Mouse (Mus musculus) urinary bladder, postnatal 25 days (tissue): ENCODE data around the gene Med11.
"Not testable (repeated sequence)": the region's sequence is repeated elsewhere in the genome, so short reads cannot be mapped to it uniquely, and the experiment has no call there.

ENCODE experiments used
- DNase-seq: peaks from one replicate; pipeline ENCODE4 v3.0.0; 2022; ENCODE audit warnings: low spot score

The Med11 gene

DNA sequence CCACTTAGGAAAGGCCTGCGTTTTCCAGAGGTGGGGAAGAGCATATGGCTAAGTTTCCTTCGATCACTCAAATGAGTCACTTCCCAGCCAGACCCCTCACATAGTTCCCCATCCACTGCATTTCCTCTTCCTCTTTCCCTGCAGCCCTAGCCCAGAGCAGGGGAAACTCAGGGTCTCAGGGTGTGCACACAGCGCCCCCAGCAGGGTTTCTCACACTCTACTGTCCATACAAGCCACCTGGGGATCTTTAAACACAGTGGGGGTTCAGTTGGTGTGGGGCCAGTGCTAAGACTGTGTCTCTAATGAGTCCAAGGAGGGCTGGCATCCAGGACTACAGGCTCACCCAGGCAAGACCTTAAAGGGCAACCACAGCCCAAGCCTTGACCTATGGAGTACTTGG lies 5.0 kb upstream of the Med11 start:
- DNase-seq = no peak

GRCm38 (mm10) chr11:70447373-70447772 lies 4.3 kb upstream of the Med11 start:
- no peak for DNase-seq

DNA sequence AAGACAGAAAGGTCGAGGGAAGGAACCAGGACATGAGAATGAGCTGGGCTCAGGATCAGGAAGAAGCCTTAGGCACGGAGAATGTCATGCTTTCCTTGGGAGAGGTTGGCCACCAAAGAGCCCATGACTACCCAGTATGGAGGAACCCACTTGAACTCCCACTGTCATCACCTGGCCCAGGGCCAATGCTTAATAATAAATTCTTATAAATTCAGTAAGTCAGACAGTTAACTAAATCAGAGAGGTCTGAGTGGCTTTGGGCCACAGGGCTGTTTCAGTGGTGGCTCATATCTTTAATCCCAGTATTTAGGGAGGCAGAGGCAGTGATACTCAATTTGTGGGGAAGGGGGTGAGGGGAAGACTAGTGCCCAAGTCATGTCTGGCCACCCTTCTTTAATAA lies 793 bp upstream of the Med11 start:
- no peak for DNase-seq

DNA sequence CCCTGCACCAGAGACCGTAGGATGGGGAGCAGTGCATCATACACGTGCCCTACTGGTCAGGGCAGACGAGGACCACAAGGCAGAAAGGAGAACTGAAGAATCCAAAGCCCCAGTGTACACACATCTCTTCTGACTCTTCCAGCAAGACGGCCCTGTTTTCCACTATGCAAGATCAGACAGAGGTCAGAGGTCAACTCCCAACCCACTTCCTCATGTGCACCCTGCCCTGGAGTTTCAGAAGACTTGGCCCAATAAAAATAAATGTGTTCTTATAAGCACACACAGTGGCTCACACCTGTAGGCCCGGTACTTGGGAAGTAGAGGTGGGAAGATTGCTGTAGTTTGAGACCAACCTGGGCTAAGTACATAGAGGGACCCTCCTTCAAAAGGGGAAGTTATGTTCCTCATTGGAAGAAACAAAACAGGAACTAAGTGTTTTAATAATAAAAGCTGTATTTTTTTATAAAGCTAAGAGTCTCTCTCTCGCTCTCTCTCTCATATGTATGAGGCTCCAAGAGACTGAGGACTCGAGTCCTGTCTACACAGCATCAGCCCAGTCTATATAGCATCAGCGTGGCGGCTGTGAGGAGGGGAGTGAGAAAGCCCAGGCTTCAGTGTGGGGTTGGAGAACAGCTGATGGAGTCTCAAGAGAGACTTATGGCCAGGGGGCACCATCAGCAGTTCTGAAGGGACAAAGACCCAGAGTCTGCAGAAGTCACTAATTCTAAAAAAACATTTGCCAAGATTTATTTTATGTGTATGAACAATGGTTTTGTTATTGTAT lies 1.7 kb downstream of the Med11 start:
- no peak for DNase-seq

- no peak for DNase-seq
Measured at GRCm38 (mm10) chr11:70458688-70459600, 7.2 kb downstream of the Med11 start, which contains the start of gene Zmynd15. Gene Zmynd15, plus strand, starts transcription at chr11:70459433.

DNA sequence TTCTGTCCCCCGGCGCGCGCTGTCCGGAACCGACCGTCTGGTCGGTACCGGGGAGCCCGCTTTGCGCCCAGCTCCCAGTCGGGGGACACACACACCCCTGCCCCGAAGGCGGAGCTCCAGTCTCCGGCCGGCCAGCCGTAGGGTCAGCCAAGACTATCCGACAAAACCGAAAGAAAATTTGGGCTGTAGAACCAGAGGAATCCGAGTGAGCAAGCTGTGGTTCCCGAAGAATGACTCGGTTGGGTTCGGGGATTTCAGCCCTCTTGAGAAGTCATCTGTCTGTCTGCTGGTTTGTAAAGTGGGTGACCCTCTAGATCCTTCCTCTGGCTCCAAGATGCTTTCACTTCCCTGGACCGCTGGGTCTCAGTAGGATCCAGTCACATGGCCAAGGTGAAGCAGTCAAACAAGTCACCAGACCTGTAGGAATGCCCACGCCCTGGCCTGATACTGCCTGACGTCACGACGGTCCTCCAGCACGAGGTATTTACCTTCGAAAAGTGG lies 7.9 kb downstream of the Med11 start, which contains the start of gene Cxcl16:
Gene Cxcl16 (minus strand): TSS at position 384 of the 501 bp plus-strand sequence.
- peak; percentile 44 for DNase-seq

DNA sequence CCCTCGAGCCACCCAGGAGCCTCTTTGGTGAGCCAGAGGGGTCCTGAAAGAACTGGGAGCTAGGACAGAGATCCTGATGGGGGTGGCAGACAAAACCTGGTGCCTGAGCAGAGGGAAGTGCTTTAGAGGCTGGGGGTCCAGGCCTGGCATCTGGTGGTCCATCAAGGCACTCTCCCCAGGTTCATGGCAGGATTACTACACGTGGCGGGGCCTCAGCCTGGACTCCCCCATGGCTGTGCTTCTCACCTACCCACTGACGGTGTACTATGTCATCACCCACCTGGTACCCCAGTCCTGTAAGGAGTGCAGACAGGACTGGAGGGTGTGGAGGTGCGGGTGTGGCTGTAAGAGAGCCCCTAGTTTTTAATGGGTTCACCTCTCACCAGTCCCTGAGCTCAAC lies 12.3 kb downstream of the Med11 start:
- DNase-seq = no peak

- DNase-seq = no peak
Measured at GRCm38 (mm10) chr11:70465211-70465610, 13.5 kb downstream of the Med11 start.

DNA sequence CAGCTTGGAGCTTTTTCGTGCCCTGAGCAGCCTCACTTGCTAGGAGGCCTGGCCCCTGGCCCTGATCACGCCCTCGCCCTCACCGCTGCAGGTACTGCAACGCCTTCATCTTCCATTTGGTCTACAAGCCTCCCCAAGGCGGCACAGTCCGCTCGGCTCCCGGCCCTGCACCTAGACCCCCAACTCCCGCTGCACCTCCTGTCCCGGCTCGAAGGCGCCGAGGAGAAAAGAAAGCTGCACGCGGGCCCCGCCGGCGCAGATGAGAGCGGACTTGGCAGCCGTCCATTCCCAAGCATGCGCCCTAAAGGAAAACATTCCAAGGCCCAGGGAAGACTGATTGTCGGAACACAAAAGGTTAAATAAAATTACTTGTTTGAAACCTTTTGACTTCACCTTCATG lies 14.1 kb downstream of the Med11 start:
- no peak for DNase-seq

GRCm38 (mm10) chr11:70467902-70468619 lies 16.3 kb downstream of the Med11 start:
- no peak for DNase-seq

GRCm38 (mm10) chr11:70469764-70470163 lies 18.0 kb downstream of the Med11 start:
- no peak for DNase-seq

GRCm38 (mm10) chr11:70472716-70473115 lies 21.0 kb downstream of the Med11 start:
- DNase-seq = no peak

DNA sequence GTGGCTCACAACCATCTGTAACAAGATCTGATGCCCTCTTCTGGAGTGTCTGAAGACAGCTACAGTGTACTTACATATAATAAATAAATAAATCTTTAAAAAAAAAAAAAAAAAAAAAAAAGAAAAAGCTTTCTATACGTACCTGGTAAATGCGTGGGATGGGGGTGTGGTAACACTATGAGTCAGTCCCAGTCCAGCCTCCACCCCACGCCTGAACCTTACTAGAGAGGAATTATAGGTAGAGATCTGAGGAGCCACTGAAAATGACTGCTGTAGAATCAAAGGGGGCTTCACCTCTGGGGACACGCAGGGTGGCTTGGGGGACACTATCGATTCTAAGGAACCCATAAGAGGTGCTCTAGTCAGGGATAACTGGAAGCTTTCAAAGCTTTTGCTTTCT lies 21.6 kb downstream of the Med11 start:
- not testable (repeated sequence) for DNase-seq

DNA sequence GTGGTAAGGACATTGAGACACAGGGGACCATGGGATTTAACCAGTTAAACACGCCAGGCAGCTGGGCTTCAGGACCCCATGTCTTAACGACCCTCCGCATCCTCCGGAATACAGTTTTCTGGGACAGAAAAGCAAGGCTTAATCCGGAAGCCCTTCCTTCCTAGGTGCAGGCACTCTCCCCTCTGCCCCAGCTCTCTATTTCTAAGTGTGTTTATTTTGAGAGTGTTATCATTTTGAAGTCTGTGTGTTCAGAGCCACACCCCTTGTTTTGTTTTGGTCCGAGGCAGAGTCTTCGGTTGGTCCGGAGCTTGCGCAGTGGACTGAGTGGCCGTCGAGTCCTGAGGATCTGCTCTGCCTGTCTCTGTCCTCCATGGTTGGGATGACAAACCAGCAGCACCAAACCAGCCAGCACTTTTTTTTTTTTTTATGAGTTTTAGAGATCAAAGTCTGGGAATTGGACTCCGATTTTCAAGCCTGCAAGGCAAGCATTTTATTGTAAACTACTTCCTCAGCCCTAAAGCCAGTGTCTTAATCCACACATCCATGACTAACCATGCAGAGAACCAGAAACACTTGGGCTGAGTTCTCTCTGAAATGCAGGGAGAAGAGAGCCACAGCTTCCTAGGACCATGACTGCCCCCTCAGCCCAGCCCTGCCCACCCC lies 23.3 kb downstream of the Med11 start:
- DNase-seq = no peak

- DNase-seq = no peak
Measured at GRCm38 (mm10) chr11:70485498-70485897, 33.8 kb downstream of the Med11 start.

DNA sequence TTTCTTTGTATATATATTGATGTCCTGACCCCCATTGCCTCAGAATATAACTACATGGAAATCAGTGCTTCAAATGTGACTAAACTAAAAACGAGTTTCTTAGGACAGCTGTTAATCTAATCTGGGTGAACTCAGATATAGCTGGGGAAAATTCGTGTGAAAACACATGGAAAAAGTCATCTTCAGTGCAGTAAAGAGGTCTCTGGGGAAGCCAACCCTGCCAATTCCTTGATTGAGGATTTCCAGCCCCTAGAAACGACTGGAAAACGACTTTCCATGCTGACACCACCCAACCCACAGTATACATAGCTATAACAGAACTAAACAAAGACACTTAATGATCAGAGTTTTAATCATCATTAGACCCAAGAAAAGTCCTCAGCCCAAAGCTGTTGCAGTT lies 36.1 kb downstream of the Med11 start:
- DNase-seq = no peak

DNA sequence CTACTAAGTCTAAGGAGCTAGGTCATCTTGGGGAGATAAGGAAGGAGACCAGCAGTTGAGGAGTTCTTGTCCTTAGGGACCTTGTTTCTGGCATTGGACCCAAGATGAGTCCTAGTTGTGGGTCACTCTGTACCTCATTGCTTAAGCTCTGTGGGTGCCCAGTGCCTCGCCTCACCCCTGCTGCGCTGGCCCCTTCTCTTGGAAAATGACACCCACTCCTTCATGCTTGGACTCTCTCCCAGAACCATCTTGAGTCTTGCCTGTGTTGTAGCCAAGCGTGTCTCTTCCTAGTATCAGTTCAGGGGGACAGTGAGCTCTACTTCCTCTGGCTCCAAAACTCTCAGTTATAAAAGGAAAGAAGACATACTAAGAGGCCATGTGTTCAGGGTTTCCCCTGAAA lies 37.4 kb downstream of the Med11 start:
- no peak for DNase-seq

GRCm38 (mm10) chr11:70489684-70490083 lies 38.0 kb downstream of the Med11 start:
- DNase-seq = no peak

DNA sequence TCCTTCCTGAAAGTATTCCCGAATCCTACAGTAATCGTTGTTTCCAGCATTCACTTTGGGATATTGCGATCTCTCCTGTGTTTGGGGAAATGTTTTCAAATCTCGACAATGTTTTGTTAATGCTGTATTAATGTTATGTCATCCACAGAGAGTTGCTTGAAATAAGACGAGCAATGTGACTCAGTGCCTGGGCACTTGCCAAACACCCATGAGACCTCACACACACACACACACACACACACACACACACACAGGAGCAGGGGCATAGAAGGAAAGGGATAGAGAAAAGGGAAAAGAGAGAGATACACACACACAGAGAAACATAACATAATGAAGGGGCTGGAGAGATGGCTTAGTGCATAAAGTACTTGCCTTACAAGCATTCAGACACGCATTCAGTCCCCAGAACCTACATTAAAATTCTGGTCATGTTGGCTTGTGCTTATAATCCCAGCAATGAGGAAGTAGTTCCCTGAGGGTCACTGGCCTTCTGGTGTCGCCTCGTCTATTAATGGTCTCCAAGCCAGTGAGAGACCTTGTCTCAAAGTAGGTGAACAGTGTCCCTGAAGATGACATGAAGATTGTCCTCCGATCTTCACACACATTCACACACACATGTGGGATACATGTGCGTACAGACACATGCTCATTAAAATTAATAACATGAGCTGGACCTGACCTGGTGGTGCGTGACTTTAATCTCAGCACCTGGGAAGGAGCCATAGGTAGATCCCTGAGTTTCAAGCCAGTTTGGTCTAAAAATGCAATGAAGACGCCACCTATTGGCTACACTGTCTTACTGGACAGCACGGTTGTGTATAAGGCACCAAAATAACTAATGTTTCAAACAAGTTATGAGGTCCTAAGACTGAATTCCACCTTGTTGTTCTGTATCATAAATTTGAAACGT lies 48.1 kb downstream of the Med11 start:
- no peak for DNase-seq

GRCm38 (mm10) chr11:70500476-70500812 lies 48.7 kb downstream of the Med11 start:
- no peak for DNase-seq

DNA sequence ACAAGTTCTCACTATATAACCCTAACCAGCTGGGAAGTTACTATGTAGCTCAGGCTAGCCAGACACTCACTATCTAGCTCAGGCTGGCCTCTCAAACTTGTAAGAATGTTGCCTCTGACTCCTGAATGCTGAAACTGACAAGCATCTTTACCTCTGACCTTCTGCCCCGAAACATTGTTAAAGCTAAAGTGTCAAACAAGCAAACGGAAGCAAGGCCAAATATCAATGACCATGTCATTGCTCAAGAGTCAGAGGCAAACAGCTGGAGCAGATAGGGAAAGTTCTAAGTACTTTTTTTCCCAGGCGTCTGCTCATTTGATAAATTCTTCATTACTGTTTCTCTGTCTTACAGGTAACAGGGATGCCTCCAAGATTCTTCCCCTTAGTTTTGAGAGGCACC lies 50.3 kb downstream of the Med11 start:
- DNase-seq = no peak
